Mouse (Mus musculus): ENCODE measurements around the gene Zfp946. TPM values are rescaled to one million over a fixed set of nuclear protein-coding genes. Genes with fewer than 3 reads are reported as not detected.
A peak's percentile ranks its signal among the peaks of the same experiment; 100 is the strongest.

Gene Zfp946
- 15.3 and 16.1 TPM in 2 replicates for polyA plus RNA-seq (2014; fragmentation: Nextera tagmentation; extraction: Ambion mirVana)

DNA sequence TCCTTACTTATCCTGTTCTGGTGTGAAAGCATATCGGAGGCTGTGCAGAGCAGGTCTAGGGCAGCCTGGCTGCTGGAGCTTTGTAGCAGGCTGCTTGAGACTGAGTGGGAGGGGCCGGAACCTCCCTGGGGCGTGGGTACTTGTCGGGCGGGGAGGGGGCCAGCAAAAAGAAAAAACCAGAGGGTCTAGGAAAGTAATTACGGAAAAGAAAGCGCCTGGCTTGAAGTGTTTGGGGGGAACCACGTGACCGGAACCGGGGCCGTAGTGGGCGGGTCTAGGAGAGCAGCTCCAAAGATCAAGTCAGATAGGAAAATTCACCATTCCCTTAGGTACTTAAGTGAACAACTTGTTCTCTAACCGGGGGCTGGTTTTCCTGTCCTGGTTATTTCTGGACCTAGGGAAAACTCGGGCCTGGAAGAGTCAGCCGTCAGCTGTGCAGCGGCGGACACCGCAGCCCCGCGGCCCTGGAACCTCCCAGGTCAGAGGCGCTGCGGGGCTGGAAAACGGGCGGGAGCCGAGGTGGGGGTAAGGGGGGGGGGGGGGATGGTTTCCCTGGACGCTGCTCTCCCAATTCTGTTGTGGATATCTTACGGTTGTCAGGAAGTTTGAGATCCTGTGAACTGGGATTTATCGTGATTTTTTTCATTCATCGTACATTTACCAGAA, at the start of gene Zfp946:
Gene Zfp946 (plus strand): TSS at position 271 of the 666 bp plus-strand sequence.
- peak within 1 kb of the TSS; percentile 51 for H3K4me3 ChIP-seq (ENCODE audit: low read depth, low read length)
- no peaks in the 10 kb centered on the region for H3K9me3 ChIP-seq (ENCODE audit: low read depth, low read length)
- DNase-seq (peak; percentile 91), ATAC-seq (ENCODE audit: insufficient read depth) (peak; percentile 98)
- peak within 1 kb of the TSS; percentile 86 for H3K27ac ChIP-seq (ENCODE audit: low read depth)
- under 1% methylated on average over 29 of the region's 29 CpGs for WGBS
- TF ChIP-seq CTCF (IDR thresholded peaks at IDR 0.05; ENCODE audit: low read depth) = no peak
- H3K9ac ChIP-seq = peak within 1 kb of the TSS; percentile 64
- peak within 1 kb of the TSS; percentile 68 for H3K4me2 ChIP-seq
- no peaks in the 10 kb centered on the region for H3K27me3 ChIP-seq (ENCODE audit: insufficient read depth, low read length)
- no peaks in the 10 kb centered on the region for H3K36me3 ChIP-seq (ENCODE audit: insufficient read depth)
- H3K4me1 ChIP-seq (ENCODE audit: insufficient read depth) = no peaks in the 10 kb centered on the region

DNA sequence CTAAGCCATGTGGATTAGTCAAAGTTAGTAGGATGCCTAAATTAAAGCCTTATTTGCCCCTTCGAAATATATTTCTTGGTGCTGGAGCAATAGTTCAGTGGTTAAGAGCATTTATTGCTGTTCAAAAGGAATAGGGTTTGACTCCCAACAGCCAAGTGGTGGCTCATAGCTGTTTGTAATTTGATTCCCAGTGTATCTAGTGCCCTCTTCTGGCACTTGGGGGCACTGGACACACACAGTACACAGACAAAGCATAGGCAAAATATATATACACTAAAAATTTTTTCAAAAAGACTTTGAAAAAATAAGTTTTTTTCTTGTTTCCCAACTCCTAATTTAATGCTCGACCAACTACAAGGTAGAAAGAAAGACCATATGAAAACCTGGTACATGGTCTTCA, 13.3 kb upstream of the Zfp946 start:
- 68% methylated on average over 2 of the region's 2 CpGs for WGBS
- DNase-seq = peak; percentile 51
- H3K36me3 ChIP-seq (ENCODE audit: insufficient read depth) = no peaks in the 10 kb centered on the region
- no peaks in the 10 kb centered on the region for H3K4me1 ChIP-seq (ENCODE audit: insufficient read depth)
- TF ChIP-seq CTCF (IDR thresholded peaks at IDR 0.05; ENCODE audit: low read depth) = peak; percentile 41
- no peaks in the 10 kb centered on the region for H3K27me3 ChIP-seq (ENCODE audit: insufficient read depth, low read length)
- no peak overlapping the region for H3K4me2 ChIP-seq
- no peak overlapping the region for H3K9ac ChIP-seq
- H3K4me3 ChIP-seq (ENCODE audit: low read depth, low read length) = no peak overlapping the region
- no peak; the same call in 1 of the 2 replicates for ATAC-seq (ENCODE audit: insufficient read depth)
- H3K27ac ChIP-seq (ENCODE audit: low read depth) = no peak overlapping the region
- no peaks in the 10 kb centered on the region for H3K9me3 ChIP-seq (ENCODE audit: low read depth, low read length)

DNA sequence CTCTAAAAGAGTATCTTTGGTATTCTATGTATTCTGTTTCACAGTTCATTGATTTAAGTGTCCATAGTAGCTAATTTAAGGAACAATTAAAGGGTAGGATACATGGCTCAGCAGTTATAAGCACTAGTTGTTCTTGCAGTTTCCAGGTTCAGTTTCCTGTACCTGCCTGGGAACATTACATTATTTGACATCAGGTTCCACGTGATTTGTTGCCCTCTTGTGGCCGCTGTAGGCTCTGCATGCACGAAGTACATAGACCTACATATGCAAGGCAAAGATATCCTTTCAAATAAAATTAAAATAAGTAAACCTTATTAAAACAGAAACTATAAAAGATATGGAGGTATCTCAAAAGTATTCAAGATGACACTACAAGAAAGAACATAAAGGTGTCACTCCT, 6.5 kb upstream of the Zfp946 start:
- H3K4me2 ChIP-seq = no peak overlapping the region
- H3K9me3 ChIP-seq (ENCODE audit: low read depth, low read length) = no peaks in the 10 kb centered on the region
- peak; percentile 41; the same call in 1 of the 2 replicates for ATAC-seq (ENCODE audit: insufficient read depth)
- no peak overlapping the region for H3K4me3 ChIP-seq (ENCODE audit: low read depth, low read length)
- no peaks in the 10 kb centered on the region for H3K27me3 ChIP-seq (ENCODE audit: insufficient read depth, low read length)
- H3K9ac ChIP-seq = no peak overlapping the region
- peak; percentile 81 for TF ChIP-seq CTCF (IDR thresholded peaks at IDR 0.05; ENCODE audit: low read depth)
- H3K4me1 ChIP-seq (ENCODE audit: insufficient read depth) = no peaks in the 10 kb centered on the region
- H3K27ac ChIP-seq (ENCODE audit: low read depth) = no peak overlapping the region
- H3K36me3 ChIP-seq (ENCODE audit: insufficient read depth) = no peaks in the 10 kb centered on the region
- DNase-seq = peak; percentile 88
- 1% methylated on average over 3 of the region's 3 CpGs for WGBS

DNA sequence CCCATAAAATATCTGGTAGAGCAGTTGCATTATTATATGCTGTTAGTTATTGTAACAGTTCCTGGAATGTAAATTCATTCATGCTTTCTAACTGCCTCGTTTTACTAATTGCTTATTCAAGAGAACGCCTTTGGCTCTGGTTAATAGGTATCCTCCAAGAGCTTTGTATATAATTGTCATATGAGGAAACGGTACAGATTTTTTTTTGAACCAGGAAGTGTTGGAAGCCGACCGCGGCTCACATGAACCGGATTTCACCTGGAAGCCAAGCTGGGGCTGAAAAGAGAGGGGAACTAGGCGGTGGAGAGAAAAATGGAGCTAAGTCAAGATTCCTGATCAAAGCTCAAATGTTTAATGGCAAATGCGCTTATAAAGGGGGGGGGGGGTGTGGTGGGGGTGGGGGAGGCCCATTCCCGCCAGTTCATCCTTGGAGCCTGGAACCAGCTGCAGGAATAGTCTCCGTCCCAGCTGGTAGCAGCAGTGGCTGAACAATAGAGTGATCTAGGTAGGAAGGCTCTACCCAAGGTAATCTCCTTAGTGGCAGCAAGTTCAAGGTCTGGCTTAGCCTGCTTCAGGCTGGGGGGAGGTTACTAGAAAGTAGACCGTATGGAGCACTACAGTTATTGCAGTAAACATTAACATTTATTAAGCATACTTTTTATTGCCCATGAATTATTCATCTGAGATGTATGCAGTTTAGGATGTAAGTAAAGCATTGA, 773 bp downstream of the Zfp946 start:
- TF ChIP-seq CTCF (IDR thresholded peaks at IDR 0.05; ENCODE audit: low read depth) = no peak
- Histone ChIP-seq H3K27me3 (ENCODE audit: insufficient read depth, low read length) (no peaks in the 10 kb centered on the region), H3K27ac (ENCODE audit: low read depth) (peak overlapping the region; percentile 86; the same call in 1 of the 2 replicates), H3K9ac (peak overlapping the region; percentile 64), H3K4me2 (peak overlapping the region; percentile 68), H3K4me3 (ENCODE audit: low read depth, low read length) (peak overlapping the region; percentile 51), H3K9me3 (ENCODE audit: low read depth, low read length) (no peaks in the 10 kb centered on the region), H3K4me1 (ENCODE audit: insufficient read depth) (no peaks in the 10 kb centered on the region), H3K36me3 (ENCODE audit: insufficient read depth) (no peaks in the 10 kb centered on the region)
- WGBS = 2% methylated on average over 12 of the region's 12 CpGs
- DNase-seq (peak; percentile 38), ATAC-seq (ENCODE audit: insufficient read depth) (peak; percentile 16; the same call in 1 of the 2 replicates)

DNA sequence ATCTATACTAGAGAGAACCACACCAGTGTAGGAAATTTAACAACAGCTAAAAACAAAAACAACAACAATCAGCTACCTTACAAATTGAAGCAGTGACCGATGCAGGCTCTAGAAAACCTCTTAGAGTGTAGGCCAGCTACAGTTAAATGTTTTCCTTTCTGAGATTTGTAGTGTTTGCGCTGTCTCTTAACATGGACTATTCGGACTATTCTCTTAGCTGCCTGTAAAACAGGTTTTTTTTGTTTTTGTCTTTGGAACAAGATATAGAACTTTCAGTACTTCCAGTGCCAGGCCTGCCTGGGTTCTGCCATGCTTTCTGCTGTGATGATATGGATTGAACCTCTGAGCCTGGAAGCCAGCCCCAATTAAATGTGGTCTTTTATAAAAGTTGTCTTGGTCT, 23.7 kb downstream of the Zfp946 start:
- H3K36me3 ChIP-seq (ENCODE audit: insufficient read depth) = 0 out of 2 replicates have a peak, but pooled peaks cover 2% of the 10 kb centered on the region
- ATAC-seq (ENCODE audit: insufficient read depth) (no peak), DNase-seq (peak; percentile 2)
- H3K4me1 ChIP-seq (ENCODE audit: insufficient read depth) = no peaks in the 10 kb centered on the region
- H3K9me3 ChIP-seq (ENCODE audit: low read depth, low read length) = no peaks in the 10 kb centered on the region; the same call in 1 of the 2 replicates
- WGBS = 61% methylated on average over 3 of the region's 3 CpGs
- TF ChIP-seq CTCF (IDR thresholded peaks at IDR 0.05; ENCODE audit: low read depth) = no peak
- no peak overlapping the region for H3K4me3 ChIP-seq (ENCODE audit: low read depth, low read length)
- no peak overlapping the region for H3K4me2 ChIP-seq
- H3K27ac ChIP-seq (ENCODE audit: low read depth) = no peak overlapping the region
- no peaks in the 10 kb centered on the region for H3K27me3 ChIP-seq (ENCODE audit: insufficient read depth, low read length)
- no peak overlapping the region for H3K9ac ChIP-seq

DNA sequence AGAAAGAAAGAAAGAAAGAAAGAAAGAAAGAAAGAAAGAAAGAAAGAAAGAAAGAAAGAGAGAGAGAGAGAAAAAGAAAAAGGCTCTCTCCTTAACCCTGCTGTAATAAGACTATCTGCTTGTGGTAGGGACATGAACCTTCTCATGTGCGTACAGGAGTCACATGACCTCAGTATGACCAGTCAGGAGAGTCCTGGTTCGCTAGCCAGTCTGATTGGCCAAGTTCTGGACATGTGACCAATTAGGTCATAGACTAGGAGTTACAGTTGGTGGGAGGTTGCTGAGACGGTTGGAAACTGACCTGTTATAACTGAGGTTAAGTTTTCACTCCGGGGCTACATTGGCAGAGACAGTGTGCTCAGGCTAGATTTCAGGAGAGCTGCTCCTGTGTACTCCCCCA, 73.1 kb downstream of the Zfp946 start:
- Histone ChIP-seq H3K4me3 (ENCODE audit: low read depth, low read length) (no peak overlapping the region), H3K9me3 (ENCODE audit: low read depth, low read length) (no peaks in the 10 kb centered on the region), H3K27ac (ENCODE audit: low read depth) (no peak overlapping the region), H3K4me2 (no peak overlapping the region), H3K27me3 (ENCODE audit: insufficient read depth, low read length) (no peaks in the 10 kb centered on the region), H3K36me3 (ENCODE audit: insufficient read depth) (no peaks in the 10 kb centered on the region), H3K4me1 (ENCODE audit: insufficient read depth) (no peaks in the 10 kb centered on the region), H3K9ac (no peak overlapping the region)
- no peak for TF ChIP-seq CTCF (IDR thresholded peaks at IDR 0.05; ENCODE audit: low read depth)
- 72% methylated on average over 4 of the region's 4 CpGs for WGBS
- DNase-seq (no peak), ATAC-seq (ENCODE audit: insufficient read depth) (no peak)

Other genes with a start within 250 kb of the Zfp946 start
- 2.5 and 3.1 TPM in 2 replicates for gene Zfp994, start 198.6 kb upstream of the Zfp946 start, polyA plus RNA-seq (2014; fragmentation: Nextera tagmentation; extraction: Ambion mirVana)
- gene CT030661.1, start 109.4 kb upstream of the Zfp946 start, polyA plus RNA-seq (2014; fragmentation: Nextera tagmentation; extraction: Ambion mirVana) = 12.6 and 14.3 TPM in 2 replicates
- gene Zfp944, start 62.8 kb upstream of the Zfp946 start, polyA plus RNA-seq (2014; fragmentation: Nextera tagmentation; extraction: Ambion mirVana) = 12.7 and 12.9 TPM in 2 replicates
- 8.0 and 9.5 TPM in 2 replicates for gene Zfp758, start 62.8 kb upstream of the Zfp946 start, polyA plus RNA-seq (2014; fragmentation: Nextera tagmentation; extraction: Ambion mirVana)
- not detected in 2 replicates for gene Vmn2r111, start 149.3 kb downstream of the Zfp946 start, polyA plus RNA-seq (2014; fragmentation: Nextera tagmentation; extraction: Ambion mirVana)
- gene Vmn2r112, start 176.7 kb downstream of the Zfp946 start, polyA plus RNA-seq (2014; fragmentation: Nextera tagmentation; extraction: Ambion mirVana) = not detected in 2 replicates

All from lung, embryonic 14.5 days (tissue).